Mouse (Mus musculus): ENCODE data around the gene Ttll3. TPM values are rescaled to one million over a fixed set of nuclear protein-coding genes. Genes with fewer than 3 reads are reported as not detected.

Ttll3 gene
- polyA plus RNA-seq, 1 experiment = 1.6 TPM

GRCm38 (mm10) chr6:113418441-113419198, 29.6 kb downstream of the Ttll3 start:
- no peaks in the 10 kb centered on the region for H3K79me3 ChIP-seq (ENCODE audit: low read depth)
- H3K4me3 ChIP-seq (ENCODE audit: insufficient read depth, poor library complexity, severe bottlenecking) = peak overlapping the region; percentile 42
- TF ChIP-seq CEBPB (IDR thresholded peaks at IDR 0.05; ENCODE audit: low read depth) (no peak), MYOG (IDR thresholded peaks at IDR 0.05; ENCODE audit: control insufficient read depth, extremely low read depth, insufficient read length) (no peak), MYOD1 (IDR thresholded peaks at IDR 0.05; ENCODE audit: control insufficient read depth, insufficient read length, low read depth) (no peak), MAX (IDR thresholded peaks at IDR 0.05) (no peak), FOSL1 (IDR thresholded peaks at IDR 0.05; ENCODE audit: insufficient read depth, low read length, poor library complexity, severe bottlenecking) (no peak), CTCF (IDR thresholded peaks at IDR 0.05; ENCODE audit: control insufficient read depth, insufficient read depth, insufficient read length) (no peak), USF1 (IDR thresholded peaks at IDR 0.05; ENCODE audit: low read depth) (no peak)
- H3K79me2 ChIP-seq (ENCODE audit: control insufficient read depth, insufficient read depth) = no peaks in the 10 kb centered on the region
- H3K27me3 ChIP-seq (ENCODE audit: control insufficient read depth, insufficient read depth, insufficient read length) = no peaks in the 10 kb centered on the region
- H3ac ChIP-seq (ENCODE audit: control insufficient read depth, insufficient read length, low read depth) = peak overlapping the region; percentile 86
- H3K36me3 ChIP-seq (ENCODE audit: control insufficient read depth, insufficient read depth) = no peaks in the 10 kb centered on the region

- H3K79me3 ChIP-seq (ENCODE audit: low read depth) = no peaks in the 10 kb centered on the region
- H3K79me2 ChIP-seq (ENCODE audit: control insufficient read depth, insufficient read depth) = no peaks in the 10 kb centered on the region
- no peak for TF ChIP-seq MAX (IDR thresholded peaks at IDR 0.05)
- TF ChIP-seq CTCF (IDR thresholded peaks at IDR 0.05; ENCODE audit: control insufficient read depth, insufficient read depth, insufficient read length) = no peak
- no peak for TF ChIP-seq CEBPB (IDR thresholded peaks at IDR 0.05; ENCODE audit: low read depth)
- TF ChIP-seq FOSL1 (IDR thresholded peaks at IDR 0.05; ENCODE audit: insufficient read depth, low read length, poor library complexity, severe bottlenecking) = no peak
- no peak for TF ChIP-seq MYOD1 (IDR thresholded peaks at IDR 0.05; ENCODE audit: control insufficient read depth, insufficient read length, low read depth)
- TF ChIP-seq MYOG (IDR thresholded peaks at IDR 0.05; ENCODE audit: control insufficient read depth, extremely low read depth, insufficient read length) = no peak
- no peak for TF ChIP-seq USF1 (IDR thresholded peaks at IDR 0.05; ENCODE audit: low read depth)
- peak within 1 kb of the TSS; percentile 86 for H3ac ChIP-seq (ENCODE audit: control insufficient read depth, insufficient read length, low read depth)
- H3K27me3 ChIP-seq (ENCODE audit: control insufficient read depth, insufficient read depth, insufficient read length) = no peaks in the 10 kb centered on the region
- peak within 1 kb of the TSS; percentile 42 for H3K4me3 ChIP-seq (ENCODE audit: insufficient read depth, poor library complexity, severe bottlenecking)
- no peaks in the 10 kb centered on the region for H3K36me3 ChIP-seq (ENCODE audit: control insufficient read depth, insufficient read depth)
Measured at GRCm38 (mm10) chr6:113419199-113419587, 30.1 kb downstream of the Ttll3 start, which contains the start of gene Rpusd3. Gene Rpusd3, minus strand, starts transcription at chr6:113419340.

- Histone ChIP-seq H3K27me3 (ENCODE audit: control insufficient read depth, insufficient read depth, insufficient read length) (peaks cover 8% of the 10 kb centered on the region), H3ac (ENCODE audit: control insufficient read depth, insufficient read length, low read depth) (no peak overlapping the region), H3K4me3 (ENCODE audit: insufficient read depth, poor library complexity, severe bottlenecking) (no peak overlapping the region), H3K36me3 (ENCODE audit: control insufficient read depth, insufficient read depth) (no peaks in the 10 kb centered on the region), H3K79me2 (ENCODE audit: control insufficient read depth, insufficient read depth) (no peaks in the 10 kb centered on the region), H3K79me3 (ENCODE audit: low read depth) (no peaks in the 10 kb centered on the region)
- TF ChIP-seq CTCF (IDR thresholded peaks at IDR 0.05; ENCODE audit: control insufficient read depth, insufficient read depth, insufficient read length) (no peak), FOSL1 (IDR thresholded peaks at IDR 0.05; ENCODE audit: insufficient read depth, low read length, poor library complexity, severe bottlenecking) (no peak), MYOG (IDR thresholded peaks at IDR 0.05; ENCODE audit: control insufficient read depth, extremely low read depth, insufficient read length) (no peak), USF1 (IDR thresholded peaks at IDR 0.05; ENCODE audit: low read depth) (no peak), CEBPB (IDR thresholded peaks at IDR 0.05; ENCODE audit: low read depth) (no peak), MYOD1 (IDR thresholded peaks at IDR 0.05; ENCODE audit: control insufficient read depth, insufficient read length, low read depth) (no peak), MAX (IDR thresholded peaks at IDR 0.05) (no peak)
Measured at GRCm38 (mm10) chr6:113423000-113423399, 33.9 kb downstream of the Ttll3 start.

- no peaks in the 10 kb centered on the region for H3K79me3 ChIP-seq (ENCODE audit: low read depth)
- no peaks in the 10 kb centered on the region for H3K36me3 ChIP-seq (ENCODE audit: control insufficient read depth, insufficient read depth)
- no peak for TF ChIP-seq CTCF (IDR thresholded peaks at IDR 0.05; ENCODE audit: control insufficient read depth, insufficient read depth, insufficient read length)
- no peak for TF ChIP-seq USF1 (IDR thresholded peaks at IDR 0.05; ENCODE audit: low read depth)
- TF ChIP-seq FOSL1 (IDR thresholded peaks at IDR 0.05; ENCODE audit: insufficient read depth, low read length, poor library complexity, severe bottlenecking) = no peak
- H3K4me3 ChIP-seq (ENCODE audit: insufficient read depth, poor library complexity, severe bottlenecking) = no peak overlapping the region
- peaks cover 8% of the 10 kb centered on the region for H3K27me3 ChIP-seq (ENCODE audit: control insufficient read depth, insufficient read depth, insufficient read length)
- H3K79me2 ChIP-seq (ENCODE audit: control insufficient read depth, insufficient read depth) = no peaks in the 10 kb centered on the region
- H3ac ChIP-seq (ENCODE audit: control insufficient read depth, insufficient read length, low read depth) = no peak overlapping the region
Measured at GRCm38 (mm10) chr6:113424187-113424586, 35.1 kb downstream of the Ttll3 start.

- H3K36me3 ChIP-seq (ENCODE audit: control insufficient read depth, insufficient read depth) = no peaks in the 10 kb centered on the region
- peaks cover 8% of the 10 kb centered on the region for H3K27me3 ChIP-seq (ENCODE audit: control insufficient read depth, insufficient read depth, insufficient read length)
- no peaks in the 10 kb centered on the region for H3K79me3 ChIP-seq (ENCODE audit: low read depth)
- no peak overlapping the region for H3K4me3 ChIP-seq (ENCODE audit: insufficient read depth, poor library complexity, severe bottlenecking)
- TF ChIP-seq MYOG (IDR thresholded peaks at IDR 0.05; ENCODE audit: control insufficient read depth, extremely low read depth, insufficient read length) (no peak), CEBPB (IDR thresholded peaks at IDR 0.05; ENCODE audit: low read depth) (no peak), CTCF (IDR thresholded peaks at IDR 0.05; ENCODE audit: control insufficient read depth, insufficient read depth, insufficient read length) (no peak), USF1 (IDR thresholded peaks at IDR 0.05; ENCODE audit: low read depth) (no peak), FOSL1 (IDR thresholded peaks at IDR 0.05; ENCODE audit: insufficient read depth, low read length, poor library complexity, severe bottlenecking) (no peak), MYOD1 (IDR thresholded peaks at IDR 0.05; ENCODE audit: control insufficient read depth, insufficient read length, low read depth) (no peak)
- H3ac ChIP-seq (ENCODE audit: control insufficient read depth, insufficient read length, low read depth) = no peak overlapping the region
- no peaks in the 10 kb centered on the region for H3K79me2 ChIP-seq (ENCODE audit: control insufficient read depth, insufficient read depth)
Measured at GRCm38 (mm10) chr6:113426696-113427095, 37.6 kb downstream of the Ttll3 start.

Measured in C2C12 (cell line).